Mouse (Mus musculus) T-helper 2 cell (primary cell): ENCODE measurements at regions not wholly inside any gene's neighbourhood (a gene's known extent, or its start where the extent isn't known, plus 50 kb on each side); places are given as distances from the start of the nearest gene placed in this dataset.

Source experiments
- in situ Hi-C: fragments of 300-600 bp; cut with MboI, MseI; formaldehyde crosslinking; loops from one replicate; pipeline ENCODE4 v1.15.1; 2025; ENCODE audit warnings: high pct_unique_total_duplicates

DNA sequence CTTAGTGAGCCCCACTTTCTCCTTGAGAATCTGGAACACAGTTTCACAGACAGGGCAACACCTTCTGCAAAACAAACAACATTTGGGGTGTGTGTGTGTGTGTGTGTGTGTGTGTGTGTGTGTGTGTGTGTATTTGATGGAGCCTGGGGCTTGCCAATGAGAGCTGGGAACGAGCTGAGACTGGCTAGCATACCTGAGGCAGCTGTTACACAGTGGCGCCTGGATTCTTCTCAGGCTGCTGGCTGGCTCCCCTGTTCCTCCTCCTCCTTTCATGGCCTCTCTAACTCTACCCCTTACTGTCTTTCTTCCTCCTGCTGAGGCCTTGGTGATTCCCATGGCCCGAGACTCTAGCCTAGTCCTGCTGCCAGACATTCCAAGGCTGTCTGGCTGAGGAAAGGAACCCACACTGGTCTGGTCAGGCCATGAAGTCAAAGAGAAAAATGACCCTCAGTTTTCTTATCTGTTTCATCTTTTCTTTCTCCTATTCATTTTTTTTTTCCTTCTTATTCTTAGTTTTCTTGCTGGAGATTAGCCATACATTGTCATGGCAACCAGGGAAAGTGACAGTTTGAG is 79.6 kb upstream of the Sem1 start:
- in situ Hi-C loops: no loop called here

DNA sequence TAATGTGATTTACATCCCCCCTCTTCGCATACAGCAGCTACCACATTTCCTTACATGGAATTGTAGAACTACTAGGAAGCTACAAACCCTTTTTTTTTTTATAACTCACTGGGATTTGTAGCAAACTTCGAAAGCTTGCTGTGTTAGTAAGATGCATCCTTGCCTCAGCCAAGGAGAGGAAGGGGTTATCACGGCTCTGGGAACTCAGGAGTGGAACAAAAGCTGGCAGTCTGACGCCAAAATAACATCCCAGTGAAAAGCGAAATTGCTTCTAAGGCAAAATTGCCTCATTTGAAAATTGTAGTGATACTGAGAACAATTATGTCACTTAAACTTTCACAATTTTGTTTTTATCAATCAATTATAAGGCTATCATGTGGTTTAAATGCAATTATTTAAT is 81.6 kb upstream of the Sem1 start:
- in situ Hi-C loops: no loop called here

DNA sequence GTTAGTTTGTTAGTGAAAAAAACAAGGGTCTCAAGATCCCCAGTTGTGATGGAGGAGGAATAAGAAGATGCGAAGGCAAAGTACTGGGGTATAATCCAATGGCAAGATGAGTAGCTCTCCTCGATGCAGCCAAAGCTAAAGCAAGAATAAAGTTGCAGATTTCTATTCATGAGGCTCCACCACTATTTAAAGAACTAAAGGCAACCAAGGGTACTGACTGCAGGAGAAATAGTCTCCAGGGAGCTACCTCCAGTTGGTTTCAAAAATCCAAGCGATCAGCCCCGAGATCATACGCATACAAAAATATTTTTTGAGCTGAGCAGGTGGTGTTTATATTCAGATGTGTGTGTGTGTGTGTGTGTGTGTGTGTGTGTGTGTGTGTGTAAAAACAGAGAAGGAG is 88.3 kb upstream of the Sem1 start:
- in situ Hi-C loops: no loop called here

DNA sequence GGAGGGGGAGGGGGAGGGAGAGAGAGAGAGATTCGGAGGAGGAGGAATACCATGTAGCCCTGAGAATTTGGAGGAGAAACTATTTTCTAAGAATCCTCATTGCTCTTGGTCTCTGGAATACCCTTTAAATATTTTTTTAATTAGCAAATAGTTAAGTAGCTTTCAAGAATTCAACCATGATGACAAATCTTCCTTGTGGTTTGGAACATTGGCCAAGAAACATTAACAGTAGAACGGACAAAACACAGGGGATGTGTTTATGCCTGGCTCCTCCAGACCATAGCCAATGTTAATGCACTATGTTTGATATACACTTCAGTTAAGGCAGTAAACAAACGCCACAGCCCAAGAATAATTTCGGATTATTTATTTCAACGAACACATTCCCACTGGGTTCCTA is 110.8 kb upstream of the Sem1 start:
- in situ Hi-C loops: no loop called here

DNA sequence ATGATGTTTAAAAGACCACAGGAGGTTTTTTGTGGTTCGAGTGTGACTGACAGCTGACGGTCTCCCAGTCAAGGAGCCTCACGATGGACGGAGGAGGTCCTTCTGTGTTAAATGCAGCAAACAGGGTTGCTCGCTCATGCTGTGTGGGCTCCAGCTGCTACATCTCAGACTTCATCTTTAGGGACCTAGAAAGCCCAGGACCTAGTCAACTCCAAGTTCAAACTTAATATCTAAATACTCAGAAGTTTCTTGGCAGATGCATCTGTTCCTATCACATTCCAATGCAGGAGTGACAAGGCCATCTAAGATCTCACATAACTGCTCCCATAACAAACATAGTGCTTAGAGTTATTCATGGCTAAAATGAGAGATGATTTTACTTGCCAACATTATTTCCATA is 111.7 kb upstream of the Sem1 start:
- in situ Hi-C loops: no loop called here

DNA sequence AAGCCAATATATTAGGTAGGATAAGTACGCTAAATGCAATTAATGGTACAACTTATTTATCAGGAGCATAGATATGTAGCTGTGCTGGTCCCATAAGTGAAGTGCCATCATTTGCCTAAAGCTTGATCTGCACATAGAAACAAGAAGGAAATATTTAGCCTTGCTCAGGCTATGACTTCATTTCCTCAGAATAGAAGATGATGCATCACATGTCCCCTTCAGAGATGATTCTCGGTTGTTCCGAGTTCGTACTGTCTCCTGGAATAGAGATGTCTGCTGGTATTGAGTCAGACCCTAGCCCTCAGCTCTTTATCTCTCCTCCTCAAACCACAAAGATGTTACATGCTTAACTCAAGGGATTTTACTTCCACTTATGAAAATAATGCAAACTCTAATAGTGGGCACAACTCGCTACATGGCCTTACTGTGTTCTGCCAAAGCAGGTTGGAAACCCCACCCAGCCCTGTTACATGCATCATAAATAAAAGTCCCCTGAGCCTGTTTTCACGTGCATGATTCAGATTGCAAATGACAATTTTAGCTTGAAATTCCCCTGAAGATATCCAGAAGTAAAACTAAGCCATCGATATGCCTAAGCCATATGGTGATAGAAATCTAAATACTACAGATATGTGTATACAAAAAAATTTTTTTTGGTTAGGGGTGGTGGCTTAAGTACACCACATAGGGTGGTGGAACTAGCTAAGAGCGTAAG is 113.8 kb upstream of the Sem1 start:
- in situ Hi-C loops: no loop called here

DNA sequence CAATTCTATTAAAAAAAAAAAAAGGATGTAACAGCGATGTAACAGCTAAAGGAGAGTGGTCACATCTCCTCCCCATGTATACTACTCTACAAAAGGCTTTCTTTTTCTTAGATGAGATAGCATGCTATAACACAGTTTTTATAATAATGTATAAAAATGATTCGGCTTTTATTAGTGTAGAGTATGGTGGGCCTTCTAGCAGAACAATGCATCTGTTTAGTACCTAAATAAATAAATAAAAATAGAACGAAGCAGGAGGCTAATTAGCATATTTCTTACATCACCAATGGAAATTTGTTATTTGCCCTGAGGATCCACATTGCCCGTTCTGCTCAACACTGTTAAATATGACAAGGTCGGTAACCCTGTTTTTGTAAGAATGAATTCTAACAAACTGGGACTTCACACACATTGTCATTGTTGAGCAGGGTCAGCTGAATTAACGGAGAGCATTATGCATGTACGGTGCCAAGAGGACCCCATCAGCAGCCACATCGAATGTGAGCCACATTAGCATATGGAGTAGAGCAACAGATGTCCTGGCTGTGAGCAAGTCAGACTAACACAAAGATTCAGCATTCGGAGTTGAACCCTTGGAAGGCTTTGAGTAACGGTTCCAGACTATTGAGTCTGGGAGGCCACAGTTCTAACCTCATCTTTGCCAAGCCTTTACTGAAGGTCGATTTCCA is 117.4 kb upstream of the Sem1 start:
- in situ Hi-C loops: no loop called here

DNA sequence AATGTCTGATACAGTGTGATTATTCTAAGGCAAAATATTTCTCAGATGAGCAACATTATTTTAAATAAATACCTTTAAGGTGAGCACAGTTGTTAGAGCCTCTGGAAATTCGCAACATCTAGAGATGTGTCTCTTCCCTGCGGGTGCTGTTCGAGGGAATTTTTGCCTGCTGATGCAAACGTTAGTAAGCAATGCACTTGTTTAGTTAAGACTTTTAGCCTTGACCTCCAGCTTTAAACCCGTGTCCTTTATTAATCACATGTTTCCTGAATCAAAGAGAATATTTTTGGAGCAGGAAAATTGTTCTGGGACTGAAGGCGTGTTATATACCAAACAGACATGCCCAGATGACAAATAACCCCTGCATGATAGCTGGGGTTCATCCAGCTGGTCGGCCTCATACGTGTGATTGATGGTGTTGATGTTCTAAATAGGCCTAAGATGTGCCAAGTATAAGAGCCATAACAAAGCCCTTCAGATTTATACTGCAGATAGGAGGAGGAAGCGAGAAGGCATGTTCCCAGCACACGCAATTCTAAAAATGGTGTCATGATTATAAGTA is 119.0 kb upstream of the Sem1 start:
- in situ Hi-C loops: no loop called here

DNA sequence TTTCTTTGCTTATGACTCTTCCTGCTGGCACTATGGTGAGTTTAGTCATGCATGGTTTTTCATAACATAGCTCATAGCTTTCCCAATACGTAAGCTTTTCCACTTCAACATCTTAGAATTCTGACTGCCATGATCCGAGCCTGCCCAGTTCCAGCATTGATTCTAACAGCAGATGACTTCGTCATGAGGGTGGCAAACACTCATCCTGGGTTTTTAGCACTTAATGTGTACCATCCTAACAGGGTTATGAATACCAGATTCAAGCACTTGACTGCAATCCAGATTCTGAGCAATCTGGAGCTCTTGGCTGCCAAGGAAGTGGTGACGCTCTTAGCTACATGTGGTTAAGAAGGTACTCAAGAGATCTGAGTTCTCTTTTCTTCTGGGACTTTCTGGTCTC is 128.3 kb upstream of the Sem1 start:
- in situ Hi-C loops: no loop called here

DNA sequence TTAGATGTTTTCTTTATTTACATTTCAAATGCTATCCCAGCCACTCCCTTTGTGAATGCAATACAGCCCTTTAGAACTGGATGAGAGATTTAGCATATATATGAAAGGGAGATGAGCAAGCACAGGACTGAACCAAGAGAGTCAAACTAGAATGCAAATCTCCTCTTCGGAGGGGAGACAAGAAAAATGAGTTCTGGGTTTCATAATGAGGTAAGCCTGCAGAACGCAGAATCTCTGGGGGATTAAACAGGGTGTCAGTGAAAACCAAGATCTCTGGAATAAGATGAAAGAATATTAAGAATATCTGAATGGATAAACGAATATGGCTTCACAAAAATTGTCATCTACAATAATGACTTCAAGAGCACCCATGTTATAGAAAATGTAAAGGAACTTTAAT is 130.6 kb upstream of the Sem1 start:
- in situ Hi-C loops: no loop called here

DNA sequence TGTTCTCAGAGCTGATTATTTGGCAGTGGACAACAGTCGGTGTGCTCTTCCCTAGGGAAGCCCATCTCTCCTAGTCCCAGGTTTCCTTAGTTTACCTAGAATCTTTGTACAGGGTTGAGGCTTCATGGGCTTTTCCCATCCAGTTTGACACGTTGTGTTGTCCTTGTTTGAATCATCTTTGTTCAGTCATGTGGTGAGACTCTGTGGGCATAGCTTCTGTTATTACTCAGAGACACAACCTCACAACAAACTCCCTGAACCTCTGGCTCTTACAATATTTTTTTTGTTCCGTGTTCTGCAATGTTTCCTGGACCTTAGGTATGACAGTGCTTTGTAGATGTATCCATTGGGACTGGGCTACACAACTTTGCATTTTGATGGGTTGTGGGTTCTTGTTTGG is 132.9 kb upstream of the Dlx6 start:
- in situ Hi-C loops: loop anchor here (5.0 kb wide), 1 partner anchor 92 kb away; no protein-coding TSS in a partner anchor

DNA sequence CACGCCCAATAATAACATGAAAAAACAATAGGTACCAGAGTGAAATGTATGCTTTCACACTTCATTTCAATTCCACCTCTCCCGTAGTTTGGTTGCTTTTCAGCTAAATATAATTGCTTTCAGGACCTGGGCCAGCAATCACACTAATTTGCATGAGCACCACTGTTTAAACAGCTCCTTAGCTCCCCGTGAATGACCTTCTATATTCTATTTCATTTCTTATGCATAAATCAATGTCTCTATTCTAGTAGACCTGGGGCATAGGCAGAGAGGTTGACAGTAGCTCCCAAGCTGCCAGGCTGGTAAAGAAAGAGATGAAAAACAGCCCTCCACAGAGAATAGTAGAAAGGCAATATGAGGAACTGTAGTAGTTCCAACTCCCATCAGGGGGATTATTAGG is 117.7 kb upstream of the Dlx6 start:
- in situ Hi-C loops: no loop called here

DNA sequence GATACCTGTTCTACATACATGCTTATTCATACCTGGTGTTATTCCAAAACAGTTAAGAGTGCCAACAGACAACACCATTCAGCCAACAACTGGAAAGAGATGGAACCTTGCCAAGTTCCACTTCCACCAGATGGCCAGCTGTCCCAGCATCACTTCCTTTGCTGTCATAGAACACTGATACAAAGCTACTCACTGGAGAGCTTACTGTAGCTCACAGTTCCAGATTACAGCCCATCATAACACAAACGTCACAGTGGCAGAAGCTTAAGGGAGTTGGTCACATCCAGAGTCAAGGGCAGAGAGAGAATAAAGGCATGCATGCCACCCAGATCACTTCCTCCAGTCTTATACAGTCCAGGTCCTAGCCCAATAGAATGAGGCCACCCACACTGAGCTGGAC is 84.0 kb upstream of the Dlx6 start:
- in situ Hi-C loops: no loop called here

DNA sequence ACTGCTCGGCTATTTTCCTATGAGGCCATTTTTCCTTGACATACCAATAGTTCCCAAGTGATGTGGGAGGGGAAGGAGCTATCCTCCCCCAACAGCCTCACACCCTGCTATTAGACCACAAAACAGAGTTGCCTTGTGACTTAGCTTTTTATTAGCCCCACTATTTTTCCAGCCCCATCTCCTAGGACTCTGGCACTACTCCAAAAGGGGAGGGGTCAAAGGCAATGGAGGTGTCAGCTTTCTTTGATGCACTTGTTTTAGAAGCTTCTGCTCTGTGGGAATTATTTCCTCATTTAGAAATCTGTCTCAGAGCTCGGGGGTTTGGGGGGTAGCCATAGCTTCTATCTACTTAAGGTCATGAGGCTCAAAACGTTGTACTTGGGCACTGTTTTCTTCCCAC is 81.6 kb upstream of the Dlx6 start:
- in situ Hi-C loops: no loop called here

DNA sequence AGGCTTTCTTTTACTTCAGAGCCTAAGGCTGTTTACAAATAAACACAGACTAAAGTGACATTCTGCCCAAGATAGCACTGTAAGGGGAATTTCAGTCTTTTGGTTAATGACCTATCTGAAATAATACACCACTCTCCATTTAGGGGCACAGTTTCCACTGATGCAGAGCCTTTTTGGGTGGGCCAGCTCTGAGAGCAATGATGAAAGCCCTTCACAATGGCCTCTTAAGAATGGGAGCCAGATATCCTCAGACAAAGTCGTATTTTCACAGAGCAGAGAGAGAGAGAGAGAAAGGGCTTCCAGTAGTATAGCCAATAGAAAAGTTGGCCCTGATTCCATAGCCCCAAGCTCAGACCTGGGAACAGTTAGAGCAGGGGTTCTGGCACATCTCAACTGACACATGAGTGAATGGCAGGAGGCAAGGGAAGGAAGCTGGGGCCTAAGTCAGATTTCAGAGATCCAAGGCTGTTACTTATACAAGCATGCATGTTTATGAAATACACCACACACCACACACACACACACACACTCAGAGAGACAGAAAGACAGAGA is 77.1 kb upstream of the Dlx6 start:
- in situ Hi-C loops: no loop called here

DNA sequence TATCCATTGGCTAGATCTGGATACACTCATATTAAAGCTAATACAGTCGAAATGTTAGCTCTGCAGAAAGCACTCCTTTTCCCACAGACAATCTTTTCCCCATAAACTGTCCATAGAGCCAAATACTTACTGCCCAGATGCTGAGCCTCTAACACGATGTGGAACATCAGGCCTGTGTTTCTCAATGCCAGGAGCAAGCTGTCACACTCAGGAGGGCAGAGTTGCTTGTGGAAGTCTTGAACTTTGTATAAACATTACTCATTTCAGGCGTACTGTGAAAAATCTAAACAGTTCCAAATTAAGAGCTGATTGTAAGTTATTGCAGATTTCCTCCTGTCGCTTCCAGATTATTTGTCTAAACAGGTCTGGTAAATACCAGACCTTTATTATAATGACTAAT is 75.6 kb upstream of the Dlx6 start:
- in situ Hi-C loops: no loop called here

DNA sequence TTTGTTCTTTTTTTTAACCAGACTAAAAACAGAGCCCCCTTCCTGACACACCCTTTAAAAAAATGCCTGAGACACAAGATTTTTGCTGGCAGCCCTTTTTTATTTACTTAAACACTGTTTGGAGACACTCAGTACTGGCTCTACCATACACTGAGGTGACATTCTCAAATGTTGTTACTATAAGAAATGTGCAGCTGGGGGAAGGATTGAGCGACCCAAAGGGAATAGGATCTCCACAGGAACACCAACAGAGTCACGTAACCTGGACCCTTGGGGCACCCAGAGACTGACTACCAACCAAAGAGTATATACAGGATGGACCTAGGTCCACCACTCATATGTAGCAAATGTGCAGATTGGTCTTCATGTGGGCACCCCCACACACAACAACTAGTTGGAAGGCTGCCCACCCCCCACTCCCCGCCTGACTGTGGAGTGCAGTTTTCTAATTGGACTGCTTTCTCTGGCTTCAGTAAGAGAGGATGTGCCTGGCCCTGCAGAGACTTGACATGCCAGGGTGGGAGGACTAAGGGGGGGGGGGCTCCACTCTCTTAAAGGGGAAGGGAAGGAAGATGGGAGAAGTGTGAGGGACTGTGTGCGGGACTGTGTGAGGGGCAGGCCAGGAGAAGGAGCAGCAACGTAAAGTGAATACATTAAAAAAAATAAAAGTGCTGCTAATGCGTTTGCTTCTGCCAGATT is 68.7 kb upstream of the Dlx6 start:
- in situ Hi-C loops: no loop called here

DNA sequence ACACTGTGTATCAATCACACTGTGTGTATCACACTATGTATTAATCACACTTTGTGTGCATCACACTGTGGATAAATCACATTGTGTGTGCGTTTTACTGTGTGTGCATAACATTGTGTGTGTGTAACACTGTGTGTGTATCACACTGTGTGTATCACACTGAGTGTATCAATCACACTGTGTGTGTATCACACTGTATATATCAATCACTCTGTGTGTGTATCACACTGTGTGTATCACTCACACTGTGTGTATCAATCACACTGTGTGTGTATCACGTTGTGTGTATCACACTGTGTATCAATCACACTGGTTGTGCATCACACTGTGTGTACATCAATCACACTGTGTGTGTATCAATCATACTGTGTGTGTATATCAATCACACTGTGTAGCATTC is 62.8 kb upstream of the Dlx6 start:
- in situ Hi-C loops: no loop called here

DNA sequence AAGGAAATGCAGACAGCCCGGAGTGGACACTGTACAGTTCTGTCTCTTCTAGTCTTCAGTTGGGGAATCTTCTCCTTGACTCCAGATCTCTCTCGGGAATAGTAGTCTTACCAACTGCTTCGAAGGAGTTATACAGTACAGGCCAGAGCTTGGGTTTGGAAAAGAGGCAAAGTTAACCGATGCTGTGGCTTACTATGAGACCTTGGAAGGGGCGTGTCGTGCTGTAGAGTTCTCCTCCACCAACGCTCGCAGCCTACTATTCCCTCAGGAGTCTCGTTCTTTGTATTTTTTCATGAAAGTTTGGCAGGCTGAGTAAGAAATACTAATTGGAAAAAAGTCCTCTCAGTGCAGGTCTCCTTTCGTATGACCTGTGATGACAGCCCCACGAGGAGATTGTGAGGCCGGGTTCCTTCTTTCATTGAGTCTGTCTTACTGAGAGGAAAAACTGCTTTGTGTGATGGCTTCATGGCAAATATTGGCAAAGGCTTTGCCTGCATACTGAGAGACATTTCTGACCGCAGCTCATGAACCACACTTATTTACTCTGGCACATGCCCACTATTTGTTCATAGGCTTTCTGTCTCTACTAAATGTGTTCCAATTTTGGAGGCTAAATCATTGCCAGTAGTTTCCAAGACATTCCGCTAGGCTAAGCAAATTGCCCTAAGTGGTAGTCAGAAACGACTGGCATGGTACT is 61.4 kb upstream of the Dlx6 start:
- in situ Hi-C loops: no loop called here
